Mouse (Mus musculus) embryo, embryonic 11.5 days (tissue): Measurements from ENCODE around the gene Luzp2.

ENCODE experiments used
- DNase-seq: peaks from one replicate; pipeline ENCODE4 v3.0.0-alpha.2; 2012; ENCODE audit warnings: low read depth, low spot score

The Luzp2 gene

DNA sequence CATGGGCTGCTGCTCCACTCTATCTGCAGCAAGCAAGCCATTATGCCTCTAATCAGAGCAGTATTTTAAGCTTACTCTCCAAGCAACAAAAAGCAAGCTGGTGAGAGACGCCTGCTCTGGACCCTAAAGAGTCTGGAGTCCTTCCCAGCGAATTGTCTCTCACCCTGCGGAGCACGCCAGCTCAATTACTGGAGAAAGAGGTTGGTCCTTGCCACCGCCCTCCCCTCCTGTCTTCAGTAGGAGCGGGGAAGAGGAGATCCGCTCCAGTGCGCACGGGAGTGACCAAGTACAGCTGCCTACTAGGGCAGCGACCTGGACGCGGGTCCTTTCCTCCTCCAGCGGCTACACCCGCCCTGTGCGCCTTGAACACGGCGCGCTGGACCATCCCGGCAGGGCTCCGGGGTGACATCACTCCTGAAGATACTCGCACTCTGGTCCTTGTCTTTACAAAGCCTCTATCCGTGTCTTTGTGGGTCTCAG is at the start of gene Luzp2:
Gene Luzp2 (plus strand): TSS at position 127 of the 480 bp plus-strand sequence.
- no peak for DNase-seq

DNA sequence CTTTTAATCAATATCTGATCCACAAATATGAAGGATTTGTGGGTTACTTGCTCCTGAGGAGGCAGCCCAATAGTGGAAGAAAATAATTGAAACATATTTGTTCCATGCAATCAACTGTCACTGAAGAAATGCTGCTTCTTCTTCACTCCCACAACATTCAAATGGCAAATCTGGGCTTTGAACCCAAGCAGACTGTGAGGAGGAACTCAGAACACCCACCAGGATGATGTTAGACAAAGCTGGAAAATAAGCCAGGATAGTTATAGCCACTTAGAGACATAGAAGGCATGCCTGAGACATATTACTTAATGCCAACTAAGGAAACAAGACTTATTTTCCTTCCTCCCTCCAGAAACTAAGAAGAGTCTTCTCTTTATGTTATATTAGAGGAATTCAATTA is 47.8 kb upstream of the Luzp2 start:
- DNase-seq, result no peak

DNA sequence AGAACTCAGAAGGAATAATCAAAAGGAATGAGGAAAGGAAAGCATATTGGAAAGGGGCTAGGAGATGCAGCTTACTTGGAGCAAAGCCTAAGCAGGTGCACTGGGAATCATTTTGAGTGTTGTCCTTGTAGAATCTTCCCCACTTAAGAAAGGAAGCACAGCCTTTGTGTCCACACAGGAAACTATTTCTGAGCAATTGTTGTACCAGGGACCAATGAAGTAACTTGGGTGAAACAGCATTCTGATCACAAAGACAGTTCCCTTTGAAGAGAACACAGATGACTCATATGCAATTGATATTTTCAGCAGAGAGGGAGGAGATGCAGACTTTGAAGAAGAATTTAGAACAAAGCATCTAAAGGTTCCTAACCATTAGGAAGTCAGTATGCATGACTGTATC is 16.7 kb upstream of the Luzp2 start:
- no peak for DNase-seq

DNA sequence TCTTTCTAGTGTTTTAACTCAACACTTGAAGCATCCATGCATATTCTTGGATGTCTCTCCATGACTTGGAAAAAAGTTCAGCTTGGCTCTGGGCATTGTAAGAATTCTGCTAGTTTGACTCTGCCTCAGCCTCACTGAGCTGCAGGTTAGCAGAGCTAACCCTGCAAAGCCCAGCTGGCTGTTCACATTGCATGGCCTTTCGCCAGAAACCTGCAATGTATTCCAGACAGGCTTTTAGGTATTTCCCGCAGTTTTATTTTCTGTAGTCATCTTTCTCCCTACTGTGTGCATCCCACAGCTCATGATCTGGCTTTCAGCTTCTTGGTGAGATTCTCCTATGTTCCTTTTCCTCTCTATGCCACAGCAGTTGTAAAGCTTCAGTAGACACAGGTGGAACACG is 6.5 kb upstream of the Luzp2 start:
- DNase-seq, result no peak

DNA sequence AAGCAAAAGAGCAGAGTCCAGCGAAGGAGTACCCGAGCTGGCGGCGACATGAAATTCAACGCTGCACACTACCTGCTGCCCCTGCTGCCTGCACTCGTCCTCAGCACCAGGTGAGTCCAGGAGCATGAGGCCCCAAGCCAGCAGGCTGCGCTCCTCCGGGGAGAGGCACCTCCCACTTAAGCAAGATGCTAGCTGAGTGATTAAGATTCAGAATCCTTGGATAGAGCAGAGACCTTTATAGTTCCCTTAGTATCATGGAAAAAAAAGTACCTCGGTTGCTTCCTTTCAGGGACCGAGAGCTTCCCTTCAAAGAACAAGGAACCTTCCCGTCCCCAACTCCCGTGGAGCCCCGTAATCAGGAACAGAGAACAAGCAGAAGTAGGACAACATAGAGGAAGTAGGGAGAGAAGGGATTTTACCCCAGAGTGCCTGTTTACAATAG is 634 bp downstream of the Luzp2 start:
- DNase-seq, result no peak

DNA sequence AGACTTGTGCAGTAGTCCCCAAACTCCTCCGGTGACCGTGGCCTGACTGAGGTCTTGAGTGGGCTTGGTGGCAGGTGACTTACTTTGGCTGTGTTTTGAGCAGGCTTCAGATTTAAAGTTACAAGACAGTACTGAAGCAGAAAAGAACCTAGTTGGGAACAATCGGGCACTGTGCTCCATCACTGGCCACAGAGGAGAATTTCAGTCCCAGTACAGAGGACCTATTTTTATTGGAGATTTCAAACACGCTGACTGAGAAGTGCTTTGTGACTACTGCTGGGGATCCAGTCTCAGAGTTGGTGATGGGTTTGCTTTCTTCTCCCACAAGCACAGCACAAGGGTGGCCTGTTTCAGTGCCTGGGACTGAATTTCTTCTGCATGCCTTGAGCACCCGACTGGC is 1.1 kb downstream of the Luzp2 start:
- DNase-seq, result no peak

DNA sequence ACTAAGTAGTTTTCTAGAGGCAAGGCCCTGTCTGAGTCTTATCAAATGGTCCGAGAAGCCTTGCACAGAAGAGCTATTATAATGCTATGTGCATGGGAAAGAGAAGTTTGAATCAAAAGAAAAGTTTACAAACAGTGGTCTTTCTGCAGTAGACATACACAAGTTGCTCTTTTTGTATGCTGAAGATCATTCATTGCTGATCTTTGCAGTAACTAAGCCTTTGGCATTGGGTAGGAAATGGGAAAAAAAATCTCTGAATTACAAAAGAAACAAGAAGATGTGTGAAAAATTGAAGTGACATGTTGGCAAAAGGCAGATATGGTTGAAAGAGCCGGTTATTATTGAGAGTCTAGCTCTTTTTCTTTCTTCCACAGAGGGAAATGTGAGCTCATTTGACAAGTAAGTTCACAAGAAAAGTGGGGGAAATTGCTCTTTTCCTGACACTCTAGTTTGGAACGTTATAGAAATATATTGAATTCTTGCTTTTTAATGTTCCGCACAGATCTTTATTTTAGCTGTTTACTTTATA is 7.6 kb downstream of the Luzp2 start:
- no peak for DNase-seq

DNA sequence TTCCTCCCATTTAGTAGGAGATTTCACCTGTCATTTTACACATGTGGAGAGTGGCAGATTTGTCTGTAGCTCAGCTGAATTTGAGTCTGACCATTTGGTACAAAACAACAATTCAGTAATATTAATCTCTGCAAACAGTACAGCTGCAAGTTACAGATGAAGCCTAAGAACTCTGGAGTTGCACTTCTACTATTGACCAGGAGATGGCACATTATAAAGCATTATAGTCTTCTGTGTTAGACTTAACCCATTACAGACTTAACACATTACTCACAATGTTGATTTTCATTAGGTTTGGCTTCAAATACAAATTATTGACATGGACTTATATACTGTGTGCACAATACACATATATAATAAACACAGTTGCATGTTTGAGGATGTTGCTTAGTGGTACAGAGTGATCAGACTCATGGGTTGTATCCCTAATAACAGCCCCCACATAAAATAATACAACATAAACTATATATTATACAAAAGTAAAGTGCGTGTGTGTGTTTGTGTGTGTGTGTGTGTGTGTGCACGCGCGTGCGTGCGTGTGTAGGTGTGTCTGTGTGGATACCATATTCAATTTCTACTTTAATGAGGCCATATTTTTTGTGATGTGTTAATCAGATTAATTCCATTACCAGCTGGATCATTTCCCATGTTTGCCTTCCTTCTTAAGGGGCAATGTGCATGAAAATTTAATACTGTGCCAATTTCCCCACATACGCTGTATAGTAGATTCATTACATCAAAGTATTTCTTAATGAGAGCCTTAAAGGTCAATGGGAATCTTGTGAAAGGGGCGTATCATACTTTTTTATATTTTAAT is 10.8 kb downstream of the Luzp2 start:
- DNase-seq, result no peak

DNA sequence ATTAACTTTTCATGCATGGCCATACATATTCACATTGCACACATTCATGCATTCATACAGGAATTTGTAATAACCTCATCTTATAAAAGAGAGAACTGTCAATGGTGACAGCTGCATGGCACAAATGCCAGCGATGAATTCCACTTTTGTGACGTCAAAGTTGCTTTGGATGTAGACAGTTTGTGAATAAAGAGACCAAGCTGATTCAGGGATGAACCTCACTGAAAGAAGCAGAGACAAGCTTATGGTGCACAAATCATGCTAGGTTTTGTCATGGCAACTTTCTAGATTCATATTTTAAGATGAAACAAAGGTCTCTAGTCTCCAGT is 11.4 kb downstream of the Luzp2 start:
- DNase-seq, result no peak

DNA sequence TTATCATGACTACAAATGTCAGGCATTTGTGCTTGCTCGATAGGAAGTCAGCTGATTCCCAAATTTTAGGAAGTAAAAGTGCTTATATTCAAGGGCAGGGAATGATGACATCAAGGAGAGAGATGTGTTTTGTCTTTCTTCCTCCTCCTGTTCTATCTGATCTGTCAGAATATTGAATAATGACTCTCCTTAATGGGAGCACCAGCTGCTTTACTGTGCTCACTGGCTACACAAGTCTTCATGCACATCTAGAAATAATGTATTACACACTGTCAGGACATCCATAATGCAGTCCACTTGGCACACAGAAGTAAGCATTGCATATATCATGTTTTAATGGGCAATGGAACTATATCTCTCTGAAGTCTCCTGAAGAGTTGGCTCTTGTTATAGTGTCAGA is 17.6 kb downstream of the Luzp2 start:
- DNase-seq, result no peak

DNA sequence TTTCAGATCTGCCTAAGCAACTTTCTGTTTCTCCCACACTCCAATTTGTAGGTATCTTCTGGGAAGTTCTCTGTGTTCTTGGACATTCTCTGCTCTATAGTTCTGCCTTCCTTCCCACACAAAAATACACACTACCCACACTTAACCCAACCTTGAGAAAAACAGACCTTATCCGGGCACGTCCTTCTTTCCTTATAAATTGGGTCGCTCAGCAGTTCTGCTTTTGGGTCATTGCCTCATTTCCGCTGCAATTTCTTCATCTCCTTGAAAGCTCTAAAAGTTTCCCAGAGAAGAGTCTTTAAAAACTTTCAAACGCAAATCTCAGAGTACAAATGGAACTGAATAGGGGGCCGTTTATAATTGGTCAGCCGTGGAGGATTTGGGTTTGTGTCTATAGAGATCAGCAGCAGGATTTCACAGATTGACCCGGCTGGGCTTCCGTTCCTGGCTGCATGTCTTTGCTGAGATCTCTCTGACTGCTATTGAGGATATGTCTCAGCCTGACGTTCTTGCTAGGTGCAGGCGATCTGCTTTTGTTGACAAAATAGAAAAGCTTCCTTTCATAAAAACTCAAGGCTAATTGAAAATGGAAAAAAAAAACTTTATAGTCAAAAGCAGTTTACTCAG is 26.0 kb downstream of the Luzp2 start:
- no peak for DNase-seq

DNA sequence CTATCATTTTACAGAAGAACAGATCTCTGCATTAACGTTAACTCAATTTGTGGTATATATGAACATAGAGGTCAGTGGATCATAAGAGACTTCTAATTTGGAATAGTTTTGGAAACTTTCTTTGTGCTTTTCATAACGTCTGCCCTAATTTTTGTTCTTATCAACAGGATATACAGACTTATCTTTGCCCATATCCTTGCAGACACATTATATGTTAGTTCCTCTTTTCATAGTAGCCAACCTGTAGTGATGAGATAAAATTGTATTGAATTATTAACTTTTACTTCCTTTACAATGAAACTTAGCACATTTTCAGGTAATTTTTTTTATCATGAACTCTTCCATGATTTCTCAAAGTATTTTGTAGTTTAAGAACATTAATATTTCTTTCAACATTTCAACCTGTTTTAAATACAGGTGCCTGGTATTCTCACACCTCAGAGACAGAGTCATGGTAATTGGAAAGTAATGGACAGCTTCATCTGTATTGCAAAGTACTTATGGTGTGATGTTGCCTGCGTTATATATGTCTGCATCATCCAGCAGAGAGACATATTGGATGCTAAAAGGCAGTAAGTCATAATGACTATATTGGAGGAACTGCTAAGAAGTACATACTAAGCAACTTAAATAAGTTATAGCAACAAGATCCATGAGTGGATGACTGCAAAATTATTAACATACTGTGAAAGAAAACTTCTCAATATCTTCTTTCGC is 43.8 kb downstream of the Luzp2 start:
- DNase-seq, result no peak

DNA sequence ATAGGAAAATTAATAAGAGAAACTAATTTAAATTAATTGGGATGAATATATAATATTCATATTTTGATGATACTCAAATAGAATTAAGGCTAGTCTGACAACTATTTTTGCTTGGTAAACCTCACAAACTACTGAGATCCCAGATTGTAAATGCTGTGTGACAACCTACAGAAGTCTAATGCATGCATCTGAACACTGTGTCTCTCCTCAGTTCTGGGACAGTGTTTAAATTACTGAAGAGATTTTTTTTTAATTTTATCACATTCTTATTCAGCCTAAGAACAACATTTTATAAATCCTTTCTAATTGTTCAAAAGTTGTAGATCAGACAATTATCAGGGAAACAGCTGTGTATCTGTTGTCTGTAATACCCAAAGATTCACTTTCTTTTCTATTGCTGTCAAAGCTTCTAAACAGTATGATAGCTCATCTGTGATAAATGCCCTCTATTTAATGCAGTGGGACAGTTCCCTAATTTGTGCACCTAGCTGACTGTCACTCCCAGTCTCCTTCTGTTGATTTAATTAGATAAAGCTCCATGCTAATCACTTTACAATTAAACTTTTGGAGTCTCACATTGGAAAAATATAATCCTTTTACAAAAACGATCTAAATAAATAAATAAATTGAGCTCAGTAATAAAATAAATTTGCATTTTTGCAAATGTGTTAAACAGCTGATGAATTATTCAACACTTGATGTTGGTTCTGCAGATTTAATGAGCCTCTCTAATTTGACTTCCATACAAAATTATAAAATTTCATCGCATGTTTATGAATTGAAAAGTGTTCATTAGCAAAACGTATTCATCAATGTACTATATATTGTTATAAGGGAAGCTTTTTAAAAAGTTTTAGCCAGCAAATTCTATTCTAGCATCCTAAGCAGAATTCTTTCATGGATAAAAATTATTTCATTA is 58.7 kb downstream of the Luzp2 start:
- DNase-seq, result no peak

DNA sequence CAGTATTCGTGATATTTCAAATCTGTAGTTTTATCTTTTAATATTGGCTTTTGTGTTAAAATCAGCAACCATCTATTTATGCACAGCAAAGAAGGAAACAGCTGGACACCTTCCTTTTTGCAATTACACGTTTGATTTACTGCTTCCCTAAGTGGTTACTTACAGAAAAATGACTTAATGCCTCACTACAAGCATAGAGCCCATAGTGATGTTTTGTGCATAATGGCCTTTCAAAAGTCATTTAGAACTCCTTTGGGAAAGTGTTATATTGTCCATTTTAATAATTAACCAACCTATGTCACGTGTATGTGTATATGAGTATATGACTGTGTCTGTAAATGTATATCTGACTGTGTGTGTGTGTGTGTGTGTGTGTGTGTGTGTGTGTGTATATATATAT is 63.3 kb downstream of the Luzp2 start:
- DNase-seq, result no peak

DNA sequence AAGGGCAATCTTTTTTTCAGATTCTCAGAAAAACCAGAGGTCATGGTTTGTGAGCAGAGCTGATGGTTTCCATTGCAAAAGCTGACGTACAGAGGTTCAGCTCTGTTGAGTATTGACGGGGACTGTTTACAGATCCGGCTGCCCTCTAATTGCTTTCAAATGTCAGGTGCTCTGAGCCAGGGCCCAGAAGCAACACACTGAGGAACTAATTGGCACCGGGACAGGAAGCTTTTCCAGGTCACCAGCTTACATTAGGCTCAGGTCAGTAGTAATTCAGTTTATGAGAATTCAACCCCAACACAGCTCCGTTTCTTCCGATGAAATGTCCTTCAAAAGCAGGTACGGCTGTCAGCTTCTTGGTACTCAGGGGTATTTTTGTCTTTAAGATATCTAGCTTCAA is 74.7 kb downstream of the Luzp2 start:
- no peak for DNase-seq

DNA sequence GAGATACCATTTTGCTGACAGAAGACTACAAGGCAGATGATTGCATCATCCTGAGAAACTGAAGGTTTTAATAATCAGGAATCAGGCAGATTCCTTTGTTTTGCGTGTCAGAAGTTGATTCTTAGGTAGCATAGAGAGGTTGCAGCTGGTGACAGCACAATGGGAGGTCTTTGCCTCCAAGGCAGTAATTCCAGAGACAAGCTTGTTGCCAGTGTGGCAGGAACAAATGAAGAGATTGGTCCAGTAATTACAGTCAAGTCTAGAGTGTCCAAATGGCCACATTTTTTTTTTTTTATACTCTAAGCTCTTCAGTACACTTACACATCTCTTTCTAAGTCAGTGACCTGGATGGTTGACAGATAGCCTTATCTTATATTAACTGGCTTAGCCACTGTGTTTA is 78.7 kb downstream of the Luzp2 start:
- no peak for DNase-seq

DNA sequence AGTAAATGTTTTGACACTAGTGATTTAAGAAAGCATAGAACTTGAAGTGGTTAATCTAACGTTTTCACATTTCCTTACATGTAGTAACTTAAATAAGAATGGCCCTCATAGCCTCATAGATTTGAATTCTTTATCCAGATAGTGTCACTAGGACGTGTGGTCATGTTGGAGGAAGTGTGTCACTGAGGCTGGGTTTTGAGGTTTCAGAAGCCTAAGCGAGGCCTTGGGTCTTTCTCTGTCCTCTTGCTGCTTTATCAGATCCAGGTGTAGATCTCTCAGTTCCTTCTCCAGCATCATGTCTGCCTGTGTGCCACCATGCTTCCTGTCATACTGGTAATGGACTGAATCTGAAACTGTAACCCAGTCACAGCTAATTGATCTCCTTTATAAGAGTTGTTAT is 86.7 kb downstream of the Luzp2 start:
- no peak for DNase-seq

DNA sequence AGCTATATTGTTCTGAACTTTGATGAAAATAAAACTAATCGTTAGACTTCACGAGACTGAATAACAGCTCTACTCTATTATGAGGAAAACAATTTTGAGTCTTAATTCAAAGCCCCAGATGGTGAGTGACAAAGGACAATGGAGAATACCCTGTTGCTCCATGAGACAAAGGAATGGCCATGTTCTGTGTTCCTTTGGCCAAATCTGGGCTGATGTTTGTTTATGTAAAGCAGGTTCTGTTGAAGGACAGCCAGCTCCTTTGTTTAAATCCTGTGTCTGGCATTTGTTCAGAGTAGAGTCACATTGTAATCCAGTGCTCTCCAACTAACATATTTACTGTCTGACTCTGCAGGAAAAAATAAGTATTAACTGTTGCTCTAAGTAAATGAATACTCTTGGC is 121.5 kb downstream of the Luzp2 start:
- no peak for DNase-seq

DNA sequence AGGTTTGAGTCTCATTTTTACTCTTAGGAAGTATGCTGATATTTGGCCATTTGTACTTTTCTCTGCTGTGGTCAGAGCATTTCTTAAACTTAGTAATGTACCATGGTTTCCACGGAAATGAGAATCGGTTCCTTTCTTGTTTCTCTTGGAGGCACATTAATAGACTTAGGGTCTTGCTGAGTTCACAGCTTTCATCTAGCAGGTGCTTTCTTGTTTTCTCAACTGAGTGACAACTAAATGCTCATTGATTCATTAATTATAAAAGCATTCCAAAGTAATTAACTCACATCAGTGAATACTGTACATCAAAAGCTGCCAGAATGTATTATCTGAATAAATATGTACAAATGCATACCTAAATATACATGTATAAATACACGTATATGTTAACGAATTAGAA is 127.4 kb downstream of the Luzp2 start:
- no peak for DNase-seq

DNA sequence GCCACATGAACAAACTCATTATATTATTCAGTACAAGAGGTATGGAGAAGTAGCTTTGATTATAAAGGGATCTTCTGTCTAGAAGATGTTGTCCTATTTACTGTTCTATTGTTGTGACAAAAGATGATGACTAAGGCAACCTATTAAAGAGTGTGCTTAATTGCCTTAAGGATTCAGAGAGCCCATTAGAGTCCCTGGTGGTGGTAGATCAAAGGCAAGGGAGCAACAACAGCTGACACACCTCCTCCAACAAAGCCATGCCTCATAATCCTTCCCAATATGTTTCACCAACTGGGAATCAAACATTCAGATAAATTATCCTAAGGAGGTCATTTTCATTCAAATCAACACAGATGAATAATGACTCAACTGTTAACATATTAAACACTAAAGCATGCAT is 142.1 kb downstream of the Luzp2 start:
- no peak for DNase-seq

DNA sequence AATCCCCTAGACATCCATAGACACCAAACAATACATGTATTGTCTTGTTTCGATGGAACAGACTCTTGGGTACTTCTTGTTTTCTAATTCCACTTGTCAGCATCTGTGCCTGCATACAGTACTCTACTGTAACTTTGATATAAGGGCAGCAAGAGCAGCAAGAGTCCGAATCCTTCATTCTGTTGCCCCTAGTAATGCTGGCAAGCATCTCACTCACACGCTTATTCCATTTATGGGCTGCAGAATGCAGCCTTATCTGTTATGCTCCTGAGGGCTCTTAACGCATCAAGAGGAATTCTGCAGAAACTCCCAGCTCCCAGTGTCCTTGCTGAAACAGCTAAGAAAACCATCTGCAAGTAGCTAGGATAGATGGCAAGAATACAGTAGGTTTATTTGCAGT is 145.3 kb downstream of the Luzp2 start:
- no peak for DNase-seq
